Mouse (Mus musculus): ENCODE results near the gene Jtb. TPM values are rescaled to one million over a fixed set of nuclear protein-coding genes. Genes with fewer than 3 reads are reported as not detected.

Gene Jtb
- total RNA-seq, 2 experiments from 2014 or later, result 58.9 to 63.8 TPM

- DNase-seq, result no peak
- intact Hi-C loops (cut with DNase I), result loop anchor here (5.0 kb wide), 1 partner anchor 83 kb away; no protein-coding TSS in a partner anchor
Observed at GRCm38 (mm10) chr3:90279743-90280142, 48.3 kb downstream of the Jtb start.

- intact Hi-C loops (cut with DNase I), result no loop called here
- no peak for DNase-seq
Observed at GRCm38 (mm10) chr3:90280708-90281107, 49.3 kb downstream of the Jtb start.

- intact Hi-C loops (cut with DNase I), result no loop called here
- no peak for DNase-seq
Observed at GRCm38 (mm10) chr3:90284150-90284549, 52.8 kb downstream of the Jtb start.

Small RNAs within 50 kb of the gene (microRNA-seq; reads per million reads assigned to microRNA genes)
- 0 reads per million in 2 experiments for gene Mir7012

Other genes with a start within 250 kb of the Jtb start
- gene Hax1, start 232.8 kb upstream of the Jtb start, total RNA-seq (2021), result 10 to 100 TPM; 41.9 to 49.5 TPM
- gene 4933434E20Rik, start 180.0 kb upstream of the Jtb start, total RNA-seq (2021), result 10 to 100 TPM; 78.1 to 90.6 TPM
- gene Ubap2l, start 179.0 kb upstream of the Jtb start, total RNA-seq (2021), result 10 to 100 TPM; 80.6 to 90.5 TPM
- gene Tpm3, start 158.9 kb upstream of the Jtb start, total RNA-seq (2021), result 100 to 1,000 TPM; 150 to 798 TPM
- gene Nup210l, start 127.5 kb upstream of the Jtb start, total RNA-seq (2021), result under 1 TPM in 1 of 2 experiments, not detected in 1; 0.05 TPM
- 100 to 1,000 TPM; 700 to 984 TPM for gene Rps27, start 17.9 kb upstream of the Jtb start, total RNA-seq (2021)
- 1 to 10 TPM; 6.1 to 7.1 TPM for gene Rab13, start 17.9 kb upstream of the Jtb start, total RNA-seq (2021)
- gene Creb3l4, start 11.9 kb downstream of the Jtb start, total RNA-seq (2021), result under 1 TPM in 1 of 2 experiments, not detected in 1; 0.26 TPM
- 10 to 100 TPM; 47.5 to 48.3 TPM for gene Slc39a1, start 16.6 kb downstream of the Jtb start, total RNA-seq (2021)
- gene Crtc2, start 22.6 kb downstream of the Jtb start, total RNA-seq (2021), result 10 to 100 TPM; 12.3 to 14.0 TPM
- 10 to 100 TPM; 78.4 to 81.8 TPM for gene Dennd4b, start 33.6 kb downstream of the Jtb start, total RNA-seq (2021)
- gene Gatad2b, start 61.6 kb downstream of the Jtb start, total RNA-seq (2021), result 10 to 100 TPM; 36.1 to 50.1 TPM
- under 1 TPM; 0.59 to 0.91 TPM for gene Slc27a3, start 158.3 kb downstream of the Jtb start, total RNA-seq (2021)
- gene Ints3, start 202.0 kb downstream of the Jtb start, total RNA-seq (2021), result 10 to 100 TPM; 14.3 to 15.0 TPM
- 1 to 10 TPM; 5.7 to 6.1 TPM for gene Npr1, start 234.3 kb downstream of the Jtb start, total RNA-seq (2021)
- gene Ilf2, start 244.5 kb downstream of the Jtb start, total RNA-seq (2021), result 10 to 100 TPM; 23.8 to 25.4 TPM

All from gastrocnemius, postnatal 36 days (tissue).